Mouse (Mus musculus): ENCODE results near the gene Pcgf5. TPM values are rescaled to one million over a fixed set of nuclear protein-coding genes. Genes with fewer than 3 reads are reported as not detected.

Pcgf5 gene
- polyA plus RNA-seq, 1 experiment, result 12.3 TPM

DNA sequence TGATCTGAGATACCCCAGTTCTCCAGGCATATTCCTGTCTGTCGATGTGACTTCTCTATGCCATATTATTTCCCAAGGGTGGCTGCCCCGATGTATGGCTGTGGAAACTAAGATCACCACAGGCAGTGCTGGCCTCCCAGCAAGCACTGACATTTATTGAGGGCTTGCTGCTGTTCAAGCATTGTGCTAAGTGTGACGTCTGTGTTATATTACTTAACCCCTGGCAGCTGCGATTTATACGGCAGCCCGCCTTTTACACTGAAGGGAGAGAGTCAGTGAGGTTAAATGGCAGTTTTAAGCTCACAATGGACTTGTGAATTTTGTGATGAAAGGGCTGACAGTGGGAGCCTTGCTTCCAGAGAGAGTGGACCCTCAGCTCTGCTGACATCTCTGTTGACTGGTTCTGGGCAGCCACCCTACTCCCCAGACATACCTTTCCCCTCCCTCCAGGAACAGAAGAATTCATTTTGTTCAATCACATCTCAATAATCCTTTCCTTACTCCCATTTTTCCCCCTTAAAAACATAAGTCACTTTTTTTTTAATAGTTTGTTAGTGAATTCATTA, 25.0 kb downstream of the Pcgf5 start:
- Histone ChIP-seq H3K27me3 (ENCODE audit: control insufficient read depth, insufficient read depth, low read length) (0 out of 2 replicates have a peak, but pooled peaks cover 1% of the 10 kb centered on the region), H3K27ac (ENCODE audit: insufficient read depth, low read length) (no peak overlapping the region), H3K4me3 (replicated peaks; ENCODE audit: insufficient read depth, low read depth, low read length) (no peak overlapping the region), H3K4me1 (ENCODE audit: control insufficient read depth, insufficient read depth, low read length) (no peaks in the 10 kb centered on the region; the same call in 1 of the 2 replicates)
- DNase-seq, result no peak
- 45% methylated on average over 6 of the region's 6 CpGs for WGBS
- TF ChIP-seq CTCF (IDR thresholded peaks at IDR 0.05; ENCODE audit: borderline replicate concordance, insufficient read depth, low read depth, low read length) (no peak), POLR2A (IDR thresholded peaks at IDR 0.05; ENCODE audit: borderline replicate concordance, insufficient read depth, low read length) (no peak)

GRCm38 (mm10) chr19:36375200-36375783, 27.2 kb downstream of the Pcgf5 start:
- Histone ChIP-seq H3K4me1 (ENCODE audit: control insufficient read depth, insufficient read depth, low read length) (no peaks in the 10 kb centered on the region; the same call in 1 of the 2 replicates), H3K27me3 (ENCODE audit: control insufficient read depth, insufficient read depth, low read length) (0 out of 2 replicates have a peak, but pooled peaks cover 1% of the 10 kb centered on the region), H3K27ac (ENCODE audit: insufficient read depth, low read length) (no peak overlapping the region), H3K4me3 (replicated peaks; ENCODE audit: insufficient read depth, low read depth, low read length) (no peak overlapping the region)
- WGBS, result 87% methylated on average over 11 of the region's 11 CpGs
- no peak for DNase-seq
- TF ChIP-seq POLR2A (IDR thresholded peaks at IDR 0.05; ENCODE audit: borderline replicate concordance, insufficient read depth, low read length), result no peak
- TF ChIP-seq CTCF (IDR thresholded peaks at IDR 0.05; ENCODE audit: borderline replicate concordance, insufficient read depth, low read depth, low read length), result no peak

DNA sequence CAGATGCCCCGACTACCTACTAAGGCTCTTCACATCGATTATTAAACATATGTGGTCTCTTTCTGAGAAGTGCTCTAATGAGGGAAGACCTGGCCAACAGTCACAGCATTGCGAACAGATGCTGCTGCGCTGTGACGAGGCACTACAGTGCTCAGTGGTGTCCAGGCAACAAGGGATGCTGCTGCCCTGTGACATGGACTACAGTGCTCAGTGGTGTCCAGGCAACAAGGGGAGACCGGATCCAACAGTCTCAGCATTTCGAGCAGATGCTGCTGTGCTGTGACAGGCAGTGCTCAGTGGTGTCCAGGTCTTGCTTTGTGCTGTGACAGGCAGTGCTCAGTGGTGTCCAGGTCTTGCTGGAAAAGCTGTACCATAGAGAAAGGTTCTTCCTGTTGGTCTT, 29.6 kb downstream of the Pcgf5 start:
- Histone ChIP-seq H3K27ac (ENCODE audit: insufficient read depth, low read length) (no peak overlapping the region), H3K27me3 (ENCODE audit: control insufficient read depth, insufficient read depth, low read length) (0 out of 2 replicates have a peak, but pooled peaks cover 1% of the 10 kb centered on the region), H3K4me3 (replicated peaks; ENCODE audit: insufficient read depth, low read depth, low read length) (no peak overlapping the region), H3K4me1 (ENCODE audit: control insufficient read depth, insufficient read depth, low read length) (no peaks in the 10 kb centered on the region; the same call in 1 of the 2 replicates)
- TF ChIP-seq POLR2A (IDR thresholded peaks at IDR 0.05; ENCODE audit: borderline replicate concordance, insufficient read depth, low read length) (no peak), CTCF (IDR thresholded peaks at IDR 0.05; ENCODE audit: borderline replicate concordance, insufficient read depth, low read depth, low read length) (no peak)
- no peak for DNase-seq
- WGBS, result 31% methylated on average over 7 of the region's 7 CpGs

- Histone ChIP-seq H3K27me3 (ENCODE audit: control insufficient read depth, insufficient read depth, low read length) (0 out of 2 replicates have a peak, but pooled peaks cover 1% of the 10 kb centered on the region), H3K4me1 (ENCODE audit: control insufficient read depth, insufficient read depth, low read length) (no peaks in the 10 kb centered on the region; the same call in 1 of the 2 replicates), H3K27ac (ENCODE audit: insufficient read depth, low read length) (no peak overlapping the region), H3K4me3 (replicated peaks; ENCODE audit: insufficient read depth, low read depth, low read length) (no peak overlapping the region)
- TF ChIP-seq CTCF (IDR thresholded peaks at IDR 0.05; ENCODE audit: borderline replicate concordance, insufficient read depth, low read depth, low read length) (no peak), POLR2A (IDR thresholded peaks at IDR 0.05; ENCODE audit: borderline replicate concordance, insufficient read depth, low read length) (no peak)
- DNase-seq, result no peak
- 69% methylated on average over 15 of the region's 15 CpGs for WGBS
Measured at GRCm38 (mm10) chr19:36378511-36379232, 30.6 kb downstream of the Pcgf5 start.

GRCm38 (mm10) chr19:36382901-36383300, 34.8 kb downstream of the Pcgf5 start:
- TF ChIP-seq POLR2A (IDR thresholded peaks at IDR 0.05; ENCODE audit: borderline replicate concordance, insufficient read depth, low read length) (no peak), CTCF (IDR thresholded peaks at IDR 0.05; ENCODE audit: borderline replicate concordance, insufficient read depth, low read depth, low read length) (no peak)
- WGBS, result 99% methylated on average over 3 of the region's 3 CpGs
- H3K4me3 ChIP-seq (replicated peaks; ENCODE audit: insufficient read depth, low read depth, low read length), result no peak overlapping the region
- no peaks in the 10 kb centered on the region; the same call in none of the 2 replicates for H3K4me1 ChIP-seq (ENCODE audit: control insufficient read depth, insufficient read depth, low read length)
- no peaks in the 10 kb centered on the region; the same call in 1 of the 2 replicates for H3K27me3 ChIP-seq (ENCODE audit: control insufficient read depth, insufficient read depth, low read length)
- DNase-seq, result no peak
- no peak overlapping the region for H3K27ac ChIP-seq (ENCODE audit: insufficient read depth, low read length)

DNA sequence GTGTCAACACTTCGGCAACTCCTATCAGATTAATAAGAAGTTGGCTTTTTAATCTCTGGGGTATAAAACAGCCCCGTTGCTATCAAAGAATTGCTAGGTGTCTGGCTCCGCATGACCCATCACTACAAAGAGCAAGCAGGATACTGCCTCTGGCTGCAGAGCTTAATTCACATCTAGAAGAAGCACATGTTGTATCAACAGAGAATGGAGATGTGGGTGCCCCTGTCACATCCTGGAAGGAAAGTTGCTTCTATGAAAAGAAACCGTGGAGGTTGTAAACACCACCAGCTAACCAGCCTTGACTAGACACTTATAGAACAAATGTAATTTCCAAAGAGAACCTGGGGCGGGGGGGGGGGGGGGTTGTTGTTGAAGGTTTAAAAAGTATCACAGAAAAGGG, 35.9 kb downstream of the Pcgf5 start:
- H3K27me3 ChIP-seq (ENCODE audit: control insufficient read depth, insufficient read depth, low read length), result no peaks in the 10 kb centered on the region; the same call in 1 of the 2 replicates
- WGBS, result 90% methylated on average over 5 of the region's 5 CpGs
- H3K4me3 ChIP-seq (replicated peaks; ENCODE audit: insufficient read depth, low read depth, low read length), result no peak overlapping the region
- no peak for DNase-seq
- H3K4me1 ChIP-seq (ENCODE audit: control insufficient read depth, insufficient read depth, low read length), result no peaks in the 10 kb centered on the region; the same call in none of the 2 replicates
- H3K27ac ChIP-seq (ENCODE audit: insufficient read depth, low read length), result no peak overlapping the region
- TF ChIP-seq POLR2A (IDR thresholded peaks at IDR 0.05; ENCODE audit: borderline replicate concordance, insufficient read depth, low read length) (no peak), CTCF (IDR thresholded peaks at IDR 0.05; ENCODE audit: borderline replicate concordance, insufficient read depth, low read depth, low read length) (no peak)

DNA sequence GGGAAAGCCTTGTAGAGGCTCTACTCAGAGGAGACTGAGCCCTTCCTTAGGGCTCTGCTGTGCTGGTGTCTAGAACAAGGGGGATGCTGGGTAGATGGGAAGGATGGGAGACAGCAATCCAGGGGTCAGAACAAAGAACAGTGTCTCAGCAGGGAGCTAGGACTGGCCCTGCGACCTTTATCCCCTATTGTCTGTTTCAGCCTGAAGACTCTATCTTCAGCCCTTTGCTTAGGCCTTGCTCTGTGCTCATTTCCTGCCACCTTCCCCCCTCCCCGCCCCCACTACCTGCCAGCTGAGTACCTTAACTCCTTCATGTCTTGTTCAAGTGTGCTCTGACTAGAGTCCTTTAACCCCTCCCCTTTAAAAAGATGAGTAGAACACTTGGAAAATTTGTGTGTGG, 36.3 kb downstream of the Pcgf5 start:
- 60% methylated on average over 2 of the region's 2 CpGs for WGBS
- H3K4me1 ChIP-seq (ENCODE audit: control insufficient read depth, insufficient read depth, low read length), result no peaks in the 10 kb centered on the region; the same call in none of the 2 replicates

More for the DNA sequence above, 36.3 kb downstream of the Pcgf5 start:
- Histone ChIP-seq H3K4me3 (replicated peaks; ENCODE audit: insufficient read depth, low read depth, low read length) (no peak overlapping the region), H3K27me3 (ENCODE audit: control insufficient read depth, insufficient read depth, low read length) (no peaks in the 10 kb centered on the region; the same call in 1 of the 2 replicates), H3K27ac (ENCODE audit: insufficient read depth, low read length) (no peak overlapping the region)
- DNase-seq, result no peak
- TF ChIP-seq POLR2A (IDR thresholded peaks at IDR 0.05; ENCODE audit: borderline replicate concordance, insufficient read depth, low read length) (no peak), CTCF (IDR thresholded peaks at IDR 0.05; ENCODE audit: borderline replicate concordance, insufficient read depth, low read depth, low read length) (no peak)

All from cerebellum, adult 2 months (tissue).